Mouse (Mus musculus): Measurements from ENCODE around the gene Micall2. TPM values are rescaled to one million over a fixed set of nuclear protein-coding genes. Genes with fewer than 3 reads are reported as not detected.
"Not testable (repeated sequence)": the region's sequence is repeated elsewhere in the genome, so short reads cannot be mapped to it uniquely, and the experiment has no call there.

Micall2 gene
- polyA plus RNA-seq, 1 experiment from 2014 or later = 17.1 TPM

DNA sequence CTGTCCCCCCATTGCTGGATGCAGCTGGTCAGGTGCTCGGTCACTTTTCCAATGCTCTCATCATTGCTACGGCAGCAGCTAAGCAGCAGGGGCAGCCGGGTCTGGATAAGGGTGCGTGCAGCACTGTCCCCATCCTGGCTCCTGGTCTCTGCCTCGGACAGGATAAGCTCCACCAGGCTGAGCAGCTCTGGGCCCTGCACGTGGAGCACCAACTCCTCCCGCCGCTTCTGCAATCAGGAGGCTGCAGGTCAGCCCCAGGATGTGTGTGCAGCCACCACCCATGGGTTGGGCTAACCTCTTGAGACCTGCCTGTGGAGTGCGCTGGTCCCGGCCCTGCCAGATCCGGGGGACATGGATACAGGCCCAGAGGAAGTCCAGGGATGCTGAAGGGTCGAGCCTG lies 20.0 kb upstream of the Micall2 start:
- DNase-seq (ENCODE audit: low spot score) (no peak), ATAC-seq (replicated peaks; ENCODE audit: low FRiP score) (0 out of 2 replicates have a peak, but pooled peaks have one; percentile 28)
- Histone ChIP-seq H3K27me3 (replicated peaks; ENCODE audit: control insufficient read depth, insufficient read depth, low read length) (no peaks in the 10 kb centered on the region), H3K9ac (ENCODE audit: low read depth, low read length) (no peak overlapping the region), H3K4me3 (ENCODE audit: low read depth, low read length) (no peak overlapping the region), H3K4me2 (no peak overlapping the region), H3K9me3 (ENCODE audit: control insufficient read depth, low read length) (no peaks in the 10 kb centered on the region), H3K36me3 (ENCODE audit: control insufficient read depth, insufficient read depth, low read length) (peaks cover 34% of the 10 kb centered on the region), H3K4me1 (replicated peaks; ENCODE audit: control insufficient read depth, insufficient read depth, low read length) (no peaks in the 10 kb centered on the region), H3K27ac (ENCODE audit: low read depth, low read length) (no peak overlapping the region)
- 76% methylated on average over 12 of the region's 12 CpGs for WGBS

DNA sequence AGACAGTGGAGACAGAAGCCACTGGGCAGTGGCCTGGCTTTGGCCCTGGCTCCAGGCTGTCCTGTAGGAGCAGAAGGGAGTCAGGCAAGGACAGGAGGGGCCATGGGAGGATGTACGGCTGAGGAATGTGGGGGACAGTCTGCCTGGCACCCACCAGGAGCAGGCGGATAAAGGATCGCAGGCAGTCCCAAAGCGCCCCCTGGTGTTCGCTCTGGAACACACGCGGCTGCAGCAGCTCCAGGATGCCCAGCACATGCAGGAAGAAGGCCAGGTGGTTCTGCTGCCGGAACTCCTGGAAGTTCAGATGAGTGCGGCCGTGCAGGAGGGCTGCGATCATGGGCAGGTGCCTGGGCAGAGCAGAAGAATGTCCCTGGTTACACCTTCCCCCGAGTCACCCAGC lies 18.6 kb upstream of the Micall2 start:
- ATAC-seq (replicated peaks; ENCODE audit: low FRiP score) (no peak), DNase-seq (ENCODE audit: low spot score) (no peak)
- H3K27me3 ChIP-seq (replicated peaks; ENCODE audit: control insufficient read depth, insufficient read depth, low read length) = no peaks in the 10 kb centered on the region
- peaks cover 28% of the 10 kb centered on the region for H3K36me3 ChIP-seq (ENCODE audit: control insufficient read depth, insufficient read depth, low read length)
- H3K4me3 ChIP-seq (ENCODE audit: low read depth, low read length) = no peak overlapping the region
- no peaks in the 10 kb centered on the region for H3K9me3 ChIP-seq (ENCODE audit: control insufficient read depth, low read length)
- 32% methylated on average over 12 of the region's 12 CpGs for WGBS
- H3K4me1 ChIP-seq (replicated peaks; ENCODE audit: control insufficient read depth, insufficient read depth, low read length) = no peaks in the 10 kb centered on the region
- H3K9ac ChIP-seq (ENCODE audit: low read depth, low read length) = no peak overlapping the region
- no peak overlapping the region for H3K27ac ChIP-seq (ENCODE audit: low read depth, low read length)
- no peak overlapping the region for H3K4me2 ChIP-seq

GRCm38 (mm10) chr5:139750535-139750934 lies 14.4 kb upstream of the Micall2 start:
- no peaks in the 10 kb centered on the region for H3K4me1 ChIP-seq (replicated peaks; ENCODE audit: control insufficient read depth, insufficient read depth, low read length)
- 0 out of 2 replicates have a peak, but pooled peaks cover 6% of the 10 kb centered on the region for H3K36me3 ChIP-seq (ENCODE audit: control insufficient read depth, insufficient read depth, low read length)
- H3K4me3 ChIP-seq (ENCODE audit: low read depth, low read length) = no peak overlapping the region
- DNase-seq (ENCODE audit: low spot score) (peak; percentile 79), ATAC-seq (replicated peaks; ENCODE audit: low FRiP score) (peak; percentile 22; the same call in 1 of the 2 replicates)
- H3K9me3 ChIP-seq (ENCODE audit: control insufficient read depth, low read length) = no peaks in the 10 kb centered on the region
- no peaks in the 10 kb centered on the region for H3K27me3 ChIP-seq (replicated peaks; ENCODE audit: control insufficient read depth, insufficient read depth, low read length)
- H3K4me2 ChIP-seq = no peak overlapping the region
- no peak overlapping the region for H3K27ac ChIP-seq (ENCODE audit: low read depth, low read length)
- H3K9ac ChIP-seq (ENCODE audit: low read depth, low read length) = no peak overlapping the region

DNA sequence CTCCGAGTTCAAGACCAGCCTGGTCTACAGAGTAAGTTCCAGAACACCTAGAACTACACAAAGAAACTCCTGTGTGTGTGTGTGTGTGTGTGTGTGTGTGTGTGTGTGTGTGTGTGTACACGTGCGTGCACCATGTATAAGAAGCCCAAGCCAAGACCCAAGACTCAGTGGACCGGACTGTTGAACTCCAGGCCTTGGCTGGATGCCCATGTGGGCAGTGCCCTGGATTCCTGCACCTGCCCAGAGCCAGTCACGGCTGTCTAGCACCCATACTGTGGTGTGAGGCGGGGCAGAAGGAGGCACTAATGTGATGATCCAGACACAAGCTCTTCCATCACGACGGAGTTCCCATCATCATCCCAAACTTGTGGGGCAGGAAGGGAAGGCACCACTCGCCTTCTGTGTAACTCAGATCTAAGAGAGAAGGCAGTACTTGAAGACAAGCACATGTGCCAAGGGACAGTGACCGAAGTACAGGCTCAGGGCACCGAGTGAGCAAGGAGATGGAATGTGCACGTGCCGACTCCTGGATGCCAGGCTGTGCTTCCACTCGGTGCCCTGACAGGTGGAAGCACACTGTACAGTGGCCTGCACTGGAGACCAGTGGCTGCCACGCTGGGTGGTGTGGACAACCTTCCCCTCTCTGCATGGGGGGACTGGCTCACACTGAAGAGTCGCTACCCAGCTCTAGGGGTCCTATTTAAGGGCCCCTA lies 13.4 kb upstream of the Micall2 start:
- Histone ChIP-seq H3K27me3 (replicated peaks; ENCODE audit: control insufficient read depth, insufficient read depth, low read length) (no peaks in the 10 kb centered on the region), H3K36me3 (ENCODE audit: control insufficient read depth, insufficient read depth, low read length) (0 out of 2 replicates have a peak, but pooled peaks cover 5% of the 10 kb centered on the region), H3K27ac (ENCODE audit: low read depth, low read length) (no peak overlapping the region), H3K9ac (ENCODE audit: low read depth, low read length) (no peak overlapping the region), H3K4me2 (no peak overlapping the region), H3K9me3 (ENCODE audit: control insufficient read depth, low read length) (no peaks in the 10 kb centered on the region), H3K4me3 (ENCODE audit: low read depth, low read length) (no peak overlapping the region), H3K4me1 (replicated peaks; ENCODE audit: control insufficient read depth, insufficient read depth, low read length) (no peaks in the 10 kb centered on the region)
- 85% methylated on average over 16 of the region's 16 CpGs for WGBS
- DNase-seq (ENCODE audit: low spot score) = no peak
- no peak for ATAC-seq (replicated peaks; ENCODE audit: low FRiP score)

DNA sequence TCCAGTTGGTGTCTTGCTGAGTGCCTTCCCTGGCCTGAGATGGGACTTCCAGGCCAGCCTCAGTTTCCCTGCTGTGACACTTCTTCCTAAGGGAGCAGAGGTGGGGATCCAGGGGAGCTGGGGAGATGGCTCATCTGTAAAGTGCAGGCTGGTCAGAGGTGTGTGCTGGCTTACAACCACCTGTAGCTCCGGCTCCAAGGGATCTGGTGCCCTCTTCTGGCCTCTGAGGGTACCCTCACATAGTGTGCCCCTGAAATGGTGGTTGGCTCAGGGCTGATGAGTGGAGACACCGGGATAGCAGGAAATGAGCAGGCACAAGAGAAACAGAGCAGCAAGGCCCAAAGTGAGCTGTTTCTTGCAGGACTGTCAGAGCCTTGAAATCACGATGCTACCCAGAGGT lies 9.6 kb upstream of the Micall2 start:
- H3K27ac ChIP-seq (ENCODE audit: low read depth, low read length) = no peak overlapping the region
- DNase-seq (ENCODE audit: low spot score) = peak; percentile 64

GRCm38 (mm10) chr5:139742640-139743039 lies 6.5 kb upstream of the Micall2 start:
- H3K4me1 ChIP-seq (replicated peaks; ENCODE audit: control insufficient read depth, insufficient read depth, low read length) = peaks cover 18% of the 10 kb centered on the region
- not testable (repeated sequence) for H3K27ac ChIP-seq (ENCODE audit: low read depth, low read length); H3K9ac ChIP-seq (ENCODE audit: low read depth, low read length); H3K36me3 ChIP-seq (ENCODE audit: control insufficient read depth, insufficient read depth, low read length); ATAC-seq (replicated peaks; ENCODE audit: low FRiP score); H3K9me3 ChIP-seq (ENCODE audit: control insufficient read depth, low read length); H3K4me2 ChIP-seq; H3K27me3 ChIP-seq (replicated peaks; ENCODE audit: control insufficient read depth, insufficient read depth, low read length); DNase-seq (ENCODE audit: low spot score); H3K4me3 ChIP-seq (ENCODE audit: low read depth, low read length)
- 45% methylated on average over 3 of the region's 3 CpGs for WGBS

More for the DNA sequence above, 9.6 kb upstream of the Micall2 start:
- ATAC-seq (replicated peaks; ENCODE audit: low FRiP score) = peak; percentile 86
- no peak overlapping the region for H3K9ac ChIP-seq (ENCODE audit: low read depth, low read length)
- peaks cover 7% of the 10 kb centered on the region for H3K4me1 ChIP-seq (replicated peaks; ENCODE audit: control insufficient read depth, insufficient read depth, low read length)
- no peaks in the 10 kb centered on the region for H3K27me3 ChIP-seq (replicated peaks; ENCODE audit: control insufficient read depth, insufficient read depth, low read length)
- 5% methylated on average over 3 of the region's 3 CpGs for WGBS
- no peak overlapping the region for H3K4me3 ChIP-seq (ENCODE audit: low read depth, low read length)
- H3K36me3 ChIP-seq (ENCODE audit: control insufficient read depth, insufficient read depth, low read length) = no peaks in the 10 kb centered on the region
- H3K9me3 ChIP-seq (ENCODE audit: control insufficient read depth, low read length) = no peaks in the 10 kb centered on the region
- H3K4me2 ChIP-seq = no peak overlapping the region

- ATAC-seq (replicated peaks; ENCODE audit: low FRiP score) = peak; percentile 76
- Histone ChIP-seq H3K4me1 (replicated peaks; ENCODE audit: control insufficient read depth, insufficient read depth, low read length) (peaks cover 49% of the 10 kb centered on the region), H3K9me3 (ENCODE audit: control insufficient read depth, low read length) (no peaks in the 10 kb centered on the region), H3K27me3 (replicated peaks; ENCODE audit: control insufficient read depth, insufficient read depth, low read length) (no peaks in the 10 kb centered on the region), H3K4me3 (ENCODE audit: low read depth, low read length) (no peak overlapping the region), H3K9ac (ENCODE audit: low read depth, low read length) (peak overlapping the region; percentile 49), H3K36me3 (ENCODE audit: control insufficient read depth, insufficient read depth, low read length) (no peaks in the 10 kb centered on the region), H3K27ac (ENCODE audit: low read depth, low read length) (peak overlapping the region; percentile 88), H3K4me2 (peak overlapping the region; percentile 65)
- DNase-seq (ENCODE audit: low spot score) = peak; percentile 79
- WGBS = 48% methylated on average over 7 of the region's 7 CpGs
Measured at GRCm38 (mm10) chr5:139738592-139739315, 2.6 kb upstream of the Micall2 start.

GRCm38 (mm10) chr5:139737841-139738591 lies 1.9 kb upstream of the Micall2 start:
- DNase-seq (ENCODE audit: low spot score) (no peak), ATAC-seq (replicated peaks; ENCODE audit: low FRiP score) (peak; percentile 56)
- Histone ChIP-seq H3K4me1 (replicated peaks; ENCODE audit: control insufficient read depth, insufficient read depth, low read length) (peaks cover 56% of the 10 kb centered on the region), H3K9ac (ENCODE audit: low read depth, low read length) (peak overlapping the region; percentile 49), H3K27ac (ENCODE audit: low read depth, low read length) (peak overlapping the region; percentile 88), H3K4me2 (peak overlapping the region; percentile 65), H3K9me3 (ENCODE audit: control insufficient read depth, low read length) (no peaks in the 10 kb centered on the region), H3K4me3 (ENCODE audit: low read depth, low read length) (no peak overlapping the region), H3K27me3 (replicated peaks; ENCODE audit: control insufficient read depth, insufficient read depth, low read length) (no peaks in the 10 kb centered on the region), H3K36me3 (ENCODE audit: control insufficient read depth, insufficient read depth, low read length) (no peaks in the 10 kb centered on the region)
- 57% methylated on average over 14 of the region's 14 CpGs for WGBS

Measured in liver, embryonic 11.5 days (tissue).